Mouse (Mus musculus): Measurements from ENCODE around the gene Zfp69. TPM values are rescaled to one million over a fixed set of nuclear protein-coding genes. Genes with fewer than 3 reads are reported as not detected.
A peak's percentile ranks its signal among the peaks of the same experiment; 100 is the strongest.

Gene Zfp69
- polyA plus RNA-seq, 1 experiment from 2014 or later: 1.7 TPM

GRCm38 (mm10) chr4:120909558-120910150 lies 41.8 kb downstream of the Zfp69 start:
- TF ChIP-seq EP300 (IDR thresholded peaks at IDR 0.05; ENCODE audit: low read depth) (no peak), CTCF (IDR thresholded peaks at IDR 0.05; ENCODE audit: low read depth) (peak; percentile 94)
- no peak for ATAC-seq
- Histone ChIP-seq H3K36me3 (replicated peaks; ENCODE audit: insufficient read depth, low read length) (no peaks in the 10 kb centered on the region), H3K4me3 (ENCODE audit: low read depth, low read length) (no peak overlapping the region), H3K4me1 (ENCODE audit: insufficient read depth) (no peaks in the 10 kb centered on the region), H3K9me3 (ENCODE audit: low read length) (no peaks in the 10 kb centered on the region), H3K27me3 (ENCODE audit: insufficient read depth, low read length) (no peaks in the 10 kb centered on the region), H3K4me2 (ENCODE audit: low read depth, low read length) (no peak overlapping the region), H3K9ac (replicated peaks) (no peak overlapping the region), H3K27ac (ENCODE audit: low read depth) (no peak overlapping the region)
- DNase-seq: peak; percentile 80
- WGBS (ENCODE audit: insufficient replicate concordance): 28% methylated on average over 15 of the region's 15 CpGs

GRCm38 (mm10) chr4:120905644-120906043 lies 45.9 kb downstream of the Zfp69 start:
- Histone ChIP-seq H3K36me3 (replicated peaks; ENCODE audit: insufficient read depth, low read length) (no peaks in the 10 kb centered on the region), H3K9me3 (ENCODE audit: low read length) (no peaks in the 10 kb centered on the region), H3K4me1 (ENCODE audit: insufficient read depth) (no peaks in the 10 kb centered on the region), H3K27ac (ENCODE audit: low read depth) (no peak overlapping the region), H3K4me3 (ENCODE audit: low read depth, low read length) (no peak overlapping the region), H3K27me3 (ENCODE audit: insufficient read depth, low read length) (no peaks in the 10 kb centered on the region), H3K9ac (replicated peaks) (no peak overlapping the region), H3K4me2 (ENCODE audit: low read depth, low read length) (no peak overlapping the region)
- no peak for TF ChIP-seq EP300 (IDR thresholded peaks at IDR 0.05; ENCODE audit: low read depth)
- no peak for TF ChIP-seq CTCF (IDR thresholded peaks at IDR 0.05; ENCODE audit: low read depth)
- DNase-seq: no peak
- no peak for ATAC-seq
- WGBS (ENCODE audit: insufficient replicate concordance): 63% methylated on average over 5 of the region's 5 CpGs

- H3K4me1 ChIP-seq (ENCODE audit: insufficient read depth): no peaks in the 10 kb centered on the region
- no peaks in the 10 kb centered on the region for H3K9me3 ChIP-seq (ENCODE audit: low read length)
- H3K9ac ChIP-seq (replicated peaks): no peak overlapping the region
- ATAC-seq: no peak
- H3K27ac ChIP-seq (ENCODE audit: low read depth): no peak overlapping the region
- WGBS (ENCODE audit: insufficient replicate concordance): 27% methylated on average over 4 of the region's 4 CpGs
- no peak for TF ChIP-seq CTCF (IDR thresholded peaks at IDR 0.05; ENCODE audit: low read depth)
- no peak for TF ChIP-seq EP300 (IDR thresholded peaks at IDR 0.05; ENCODE audit: low read depth)
- no peak overlapping the region for H3K4me2 ChIP-seq (ENCODE audit: low read depth, low read length)
- H3K4me3 ChIP-seq (ENCODE audit: low read depth, low read length): no peak overlapping the region
- no peaks in the 10 kb centered on the region for H3K27me3 ChIP-seq (ENCODE audit: insufficient read depth, low read length)
- no peaks in the 10 kb centered on the region for H3K36me3 ChIP-seq (replicated peaks; ENCODE audit: insufficient read depth, low read length)
- no peak for DNase-seq
These were observed 47.0 kb downstream of the Zfp69 start for GRCm38 (mm10) chr4:120904533-120904932.

GRCm38 (mm10) chr4:120895810-120896584 lies 55.5 kb downstream of the Zfp69 start:
- no peak for ATAC-seq
- no peak for DNase-seq
- no peaks in the 10 kb centered on the region for H3K4me1 ChIP-seq (ENCODE audit: insufficient read depth)
- TF ChIP-seq CTCF (IDR thresholded peaks at IDR 0.05; ENCODE audit: low read depth) (no peak), EP300 (IDR thresholded peaks at IDR 0.05; ENCODE audit: low read depth) (no peak)
- no peak overlapping the region for H3K4me2 ChIP-seq (ENCODE audit: low read depth, low read length)
- H3K36me3 ChIP-seq (replicated peaks; ENCODE audit: insufficient read depth, low read length): no peaks in the 10 kb centered on the region
- WGBS (ENCODE audit: insufficient replicate concordance): 65% methylated on average over 7 of the region's 7 CpGs
- H3K4me3 ChIP-seq (ENCODE audit: low read depth, low read length): no peak overlapping the region
- no peak overlapping the region for H3K9ac ChIP-seq (replicated peaks)
- no peak overlapping the region for H3K27ac ChIP-seq (ENCODE audit: low read depth)
- 0 out of 2 replicates have a peak, but pooled peaks cover 5% of the 10 kb centered on the region for H3K27me3 ChIP-seq (ENCODE audit: insufficient read depth, low read length)
- H3K9me3 ChIP-seq (ENCODE audit: low read length): no peaks in the 10 kb centered on the region

GRCm38 (mm10) chr4:120895226-120895625 lies 56.3 kb downstream of the Zfp69 start:
- Histone ChIP-seq H3K27ac (ENCODE audit: low read depth) (no peak overlapping the region), H3K9ac (replicated peaks) (no peak overlapping the region), H3K27me3 (ENCODE audit: insufficient read depth, low read length) (0 out of 2 replicates have a peak, but pooled peaks cover 5% of the 10 kb centered on the region), H3K36me3 (replicated peaks; ENCODE audit: insufficient read depth, low read length) (no peaks in the 10 kb centered on the region), H3K4me3 (ENCODE audit: low read depth, low read length) (no peak overlapping the region), H3K9me3 (ENCODE audit: low read length) (no peaks in the 10 kb centered on the region), H3K4me2 (ENCODE audit: low read depth, low read length) (no peak overlapping the region), H3K4me1 (ENCODE audit: insufficient read depth) (no peaks in the 10 kb centered on the region)
- ATAC-seq: no peak
- 67% methylated on average over 7 of the region's 7 CpGs for WGBS (ENCODE audit: insufficient replicate concordance)
- no peak for DNase-seq
- TF ChIP-seq CTCF (IDR thresholded peaks at IDR 0.05; ENCODE audit: low read depth): no peak
- TF ChIP-seq EP300 (IDR thresholded peaks at IDR 0.05; ENCODE audit: low read depth): no peak

GRCm38 (mm10) chr4:120894584-120894983 lies 56.9 kb downstream of the Zfp69 start:
- H3K4me3 ChIP-seq (ENCODE audit: low read depth, low read length): no peak overlapping the region
- no peak overlapping the region for H3K4me2 ChIP-seq (ENCODE audit: low read depth, low read length)
- H3K36me3 ChIP-seq (replicated peaks; ENCODE audit: insufficient read depth, low read length): no peaks in the 10 kb centered on the region
- 0 out of 2 replicates have a peak, but pooled peaks cover 5% of the 10 kb centered on the region for H3K27me3 ChIP-seq (ENCODE audit: insufficient read depth, low read length)
- no peak for TF ChIP-seq EP300 (IDR thresholded peaks at IDR 0.05; ENCODE audit: low read depth)
- no peak for TF ChIP-seq CTCF (IDR thresholded peaks at IDR 0.05; ENCODE audit: low read depth)
- H3K27ac ChIP-seq (ENCODE audit: low read depth): no peak overlapping the region
- H3K4me1 ChIP-seq (ENCODE audit: insufficient read depth): no peaks in the 10 kb centered on the region
- H3K9me3 ChIP-seq (ENCODE audit: low read length): no peaks in the 10 kb centered on the region
- ATAC-seq: no peak
- 77% methylated on average over 11 of the region's 11 CpGs for WGBS (ENCODE audit: insufficient replicate concordance)
- no peak overlapping the region for H3K9ac ChIP-seq (replicated peaks)
- DNase-seq: no peak
